Mouse (Mus musculus): ENCODE results near the gene Osmr. TPM values are rescaled to one million over a fixed set of nuclear protein-coding genes. Genes with fewer than 3 reads are reported as not detected.
A peak's percentile ranks its signal among the peaks of the same experiment; 100 is the strongest.

Gene Osmr
- polyA plus RNA-seq, 1 experiment from 2014 or later: 2.0 TPM

DNA sequence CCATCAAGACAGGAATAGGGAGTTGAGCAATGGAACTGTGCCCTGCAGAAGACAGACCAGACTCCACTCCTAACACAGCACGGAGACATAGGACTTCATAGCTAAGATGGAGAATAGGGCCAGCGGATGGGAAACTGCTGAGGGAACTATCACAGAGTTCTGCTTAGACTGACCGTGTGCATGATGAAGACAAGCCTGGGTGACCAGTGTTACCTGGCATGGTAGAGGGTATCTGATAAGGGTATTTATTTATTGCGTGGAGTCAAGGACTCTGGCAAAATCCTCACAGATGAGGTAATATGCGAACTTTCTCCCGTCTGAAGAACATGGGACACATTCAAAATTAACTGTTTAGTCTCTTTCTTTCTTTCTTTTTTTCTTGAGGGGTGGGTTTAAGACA lies 9.5 kb upstream of the Osmr start:
- Histone ChIP-seq H3K4me3 (no peak overlapping the region), H3K4me2 (no peak overlapping the region), H3K4me1 (replicated peaks) (peaks cover 7% of the 10 kb centered on the region; the same call in 1 of the 2 replicates), H3K9me3 (replicated peaks) (no peaks in the 10 kb centered on the region), H3K27ac (ENCODE audit: poor library complexity, severe bottlenecking) (no peak overlapping the region), H3K27me3 (replicated peaks) (no peaks in the 10 kb centered on the region), H3K9ac (no peak overlapping the region), H3K36me3 (no peaks in the 10 kb centered on the region)
- ATAC-seq (ENCODE audit: insufficient number of reproducible peaks, low FRiP score): no peak
- WGBS: 69% methylated on average over 6 of the region's 6 CpGs

DNA sequence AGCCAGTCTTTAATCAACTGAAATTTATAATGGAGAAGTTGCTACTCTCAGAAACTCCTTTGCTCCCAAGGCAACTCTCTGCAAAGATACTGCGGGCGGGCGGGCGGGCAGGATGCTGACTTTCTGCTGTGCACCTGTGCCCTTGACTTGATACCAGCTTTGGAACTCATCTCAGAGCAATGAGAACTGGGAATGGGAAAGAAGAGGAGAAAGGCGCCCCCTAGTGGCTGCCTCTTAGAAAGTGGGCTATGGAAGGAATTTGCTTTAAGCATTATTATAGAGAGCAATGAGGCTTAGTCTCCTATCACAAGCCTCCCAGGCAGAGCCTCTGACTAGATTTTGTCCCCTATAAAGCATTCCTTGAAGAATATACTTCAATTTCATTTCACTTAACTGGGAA lies 9.0 kb upstream of the Osmr start:
- H3K4me1 ChIP-seq (replicated peaks): peaks cover 7% of the 10 kb centered on the region; the same call in 1 of the 2 replicates
- H3K27me3 ChIP-seq (replicated peaks): no peaks in the 10 kb centered on the region
- no peak overlapping the region for H3K9ac ChIP-seq
- no peak overlapping the region for H3K27ac ChIP-seq (ENCODE audit: poor library complexity, severe bottlenecking)
- no peak overlapping the region for H3K4me2 ChIP-seq
- H3K9me3 ChIP-seq (replicated peaks): no peaks in the 10 kb centered on the region
- no peak for ATAC-seq (ENCODE audit: insufficient number of reproducible peaks, low FRiP score)
- 54% methylated on average over 5 of the region's 5 CpGs for WGBS
- H3K4me3 ChIP-seq: no peak overlapping the region
- no peaks in the 10 kb centered on the region for H3K36me3 ChIP-seq

DNA sequence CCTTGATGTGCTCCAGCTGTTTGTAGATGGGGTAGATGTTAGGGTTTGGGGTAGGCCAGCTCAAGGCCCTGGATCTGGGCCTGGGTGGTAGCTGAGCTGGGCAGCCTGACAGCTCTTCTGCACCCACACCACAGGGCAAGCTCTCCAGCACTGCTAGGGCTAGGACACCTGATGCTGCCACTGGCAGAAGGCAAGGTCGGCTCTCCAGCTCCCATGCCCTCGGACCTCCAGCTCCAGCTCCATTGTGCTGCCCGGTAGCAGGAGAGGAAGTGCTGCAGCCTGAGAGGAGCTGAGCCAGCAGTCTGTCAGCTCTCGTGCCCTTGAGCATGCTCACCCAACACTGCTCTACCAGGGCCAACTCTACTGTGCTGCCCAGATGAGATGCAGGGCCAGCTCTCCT lies 8.3 kb upstream of the Osmr start:
- no peak for ATAC-seq (ENCODE audit: insufficient number of reproducible peaks, low FRiP score)
- Histone ChIP-seq H3K27ac (ENCODE audit: poor library complexity, severe bottlenecking) (no peak overlapping the region), H3K27me3 (replicated peaks) (no peaks in the 10 kb centered on the region), H3K4me3 (no peak overlapping the region), H3K9me3 (replicated peaks) (no peaks in the 10 kb centered on the region), H3K36me3 (no peaks in the 10 kb centered on the region), H3K4me2 (no peak overlapping the region), H3K9ac (no peak overlapping the region), H3K4me1 (replicated peaks) (peaks cover 7% of the 10 kb centered on the region; the same call in 1 of the 2 replicates)
- 67% methylated on average over 4 of the region's 4 CpGs for WGBS

DNA sequence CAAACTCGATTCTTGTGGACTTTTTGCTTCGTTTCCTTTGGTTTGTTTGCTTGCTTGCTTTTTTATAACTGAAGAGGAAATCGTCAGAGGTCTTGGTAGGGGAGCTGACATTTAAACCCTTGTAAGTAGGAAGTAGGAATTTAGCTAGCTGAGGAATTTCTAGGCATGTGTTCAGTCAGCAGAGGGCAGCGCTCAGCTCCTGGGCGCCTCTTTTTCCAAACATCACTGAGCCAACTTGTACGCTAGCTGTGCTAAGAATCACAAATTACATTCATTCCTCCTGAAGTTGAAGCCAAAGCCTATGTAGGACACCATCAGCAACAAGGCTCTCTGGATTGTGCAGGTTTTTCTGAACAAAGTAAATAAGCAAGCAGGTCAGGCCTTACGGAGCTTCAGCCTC lies 7.4 kb upstream of the Osmr start:
- WGBS: 35% methylated on average over 7 of the region's 7 CpGs
- Histone ChIP-seq H3K4me3 (no peak overlapping the region), H3K9ac (no peak overlapping the region), H3K36me3 (no peaks in the 10 kb centered on the region), H3K27me3 (replicated peaks) (no peaks in the 10 kb centered on the region), H3K4me2 (no peak overlapping the region), H3K27ac (ENCODE audit: poor library complexity, severe bottlenecking) (no peak overlapping the region), H3K4me1 (replicated peaks) (peaks cover 7% of the 10 kb centered on the region; the same call in 1 of the 2 replicates), H3K9me3 (replicated peaks) (no peaks in the 10 kb centered on the region)
- ATAC-seq (ENCODE audit: insufficient number of reproducible peaks, low FRiP score): no peak

DNA sequence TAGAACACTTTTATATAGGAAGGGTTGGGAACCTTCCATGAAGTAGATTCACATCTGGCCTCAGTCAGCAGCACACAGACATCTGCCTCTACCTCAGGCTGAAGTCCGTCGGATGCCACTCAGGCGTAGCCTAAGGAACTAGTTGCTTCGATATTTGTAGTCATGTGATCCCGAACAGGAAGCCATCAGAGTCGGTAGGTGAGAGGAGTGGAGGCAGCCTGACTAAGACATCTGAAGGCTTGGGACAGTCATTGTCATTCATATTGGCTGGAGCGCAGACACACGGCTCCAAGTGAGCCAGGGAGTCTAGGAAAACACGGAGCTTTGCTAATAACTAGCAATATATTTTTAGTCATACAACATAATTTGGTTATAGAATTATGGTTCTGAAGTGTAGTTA lies 6.4 kb upstream of the Osmr start:
- Histone ChIP-seq H3K9me3 (replicated peaks) (no peaks in the 10 kb centered on the region), H3K36me3 (no peaks in the 10 kb centered on the region), H3K27ac (ENCODE audit: poor library complexity, severe bottlenecking) (no peak overlapping the region), H3K4me3 (no peak overlapping the region), H3K27me3 (replicated peaks) (no peaks in the 10 kb centered on the region), H3K9ac (no peak overlapping the region), H3K4me2 (no peak overlapping the region), H3K4me1 (replicated peaks) (peaks cover 7% of the 10 kb centered on the region; the same call in 1 of the 2 replicates)
- ATAC-seq (ENCODE audit: insufficient number of reproducible peaks, low FRiP score): no peak
- WGBS: 77% methylated on average over 9 of the region's 9 CpGs

DNA sequence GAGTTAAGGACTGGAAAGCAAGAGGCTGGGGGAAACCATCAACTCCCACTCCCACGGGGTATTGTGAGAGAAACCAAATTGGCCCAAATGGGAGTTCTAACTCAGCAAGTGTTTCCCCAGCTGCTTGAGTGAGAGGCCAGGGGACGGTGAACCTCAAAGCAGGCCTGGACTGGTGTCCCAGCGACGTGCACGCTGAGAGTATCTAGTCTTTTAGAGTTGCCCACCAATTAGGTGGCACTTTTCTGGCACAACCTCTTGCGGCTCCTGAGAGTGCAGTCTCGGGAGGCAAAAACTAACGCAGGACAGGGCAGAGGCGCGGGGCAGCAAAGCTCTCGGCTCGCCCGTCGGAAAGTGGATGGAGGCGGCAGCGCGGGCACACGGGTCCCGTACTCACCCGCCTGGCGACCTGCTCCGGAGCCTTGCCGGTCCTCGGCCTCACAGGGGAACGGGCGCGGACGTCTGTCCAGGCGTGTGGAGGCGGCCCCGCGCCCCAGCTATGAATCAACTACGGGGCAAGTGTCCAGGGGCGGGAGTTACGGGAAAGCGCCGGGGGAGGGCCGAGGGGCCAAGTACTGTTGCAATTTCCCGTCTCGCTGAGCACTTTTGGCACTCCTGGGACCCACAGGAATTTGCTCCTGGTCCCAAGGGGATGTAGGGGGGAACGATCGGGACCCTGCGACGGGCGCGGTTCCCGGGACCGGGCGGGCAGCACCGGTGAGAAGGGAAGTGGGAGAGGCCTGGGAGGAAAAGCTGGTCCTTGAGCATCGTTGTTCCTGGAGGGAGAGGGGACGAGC lies 765 bp downstream of the Osmr start:
- Histone ChIP-seq H3K4me3 (peak overlapping the region; percentile 62), H3K4me1 (replicated peaks) (peaks cover 5% of the 10 kb centered on the region; the same call in 1 of the 2 replicates), H3K9ac (peak overlapping the region; percentile 72), H3K36me3 (no peaks in the 10 kb centered on the region), H3K4me2 (peak overlapping the region; percentile 94), H3K27me3 (replicated peaks) (no peaks in the 10 kb centered on the region), H3K27ac (ENCODE audit: poor library complexity, severe bottlenecking) (no peak overlapping the region), H3K9me3 (replicated peaks) (no peaks in the 10 kb centered on the region)
- peak; percentile 57; the same call in 1 of the 2 replicates for ATAC-seq (ENCODE audit: insufficient number of reproducible peaks, low FRiP score)
- WGBS: 1% methylated on average over 52 of the region's 52 CpGs

DNA sequence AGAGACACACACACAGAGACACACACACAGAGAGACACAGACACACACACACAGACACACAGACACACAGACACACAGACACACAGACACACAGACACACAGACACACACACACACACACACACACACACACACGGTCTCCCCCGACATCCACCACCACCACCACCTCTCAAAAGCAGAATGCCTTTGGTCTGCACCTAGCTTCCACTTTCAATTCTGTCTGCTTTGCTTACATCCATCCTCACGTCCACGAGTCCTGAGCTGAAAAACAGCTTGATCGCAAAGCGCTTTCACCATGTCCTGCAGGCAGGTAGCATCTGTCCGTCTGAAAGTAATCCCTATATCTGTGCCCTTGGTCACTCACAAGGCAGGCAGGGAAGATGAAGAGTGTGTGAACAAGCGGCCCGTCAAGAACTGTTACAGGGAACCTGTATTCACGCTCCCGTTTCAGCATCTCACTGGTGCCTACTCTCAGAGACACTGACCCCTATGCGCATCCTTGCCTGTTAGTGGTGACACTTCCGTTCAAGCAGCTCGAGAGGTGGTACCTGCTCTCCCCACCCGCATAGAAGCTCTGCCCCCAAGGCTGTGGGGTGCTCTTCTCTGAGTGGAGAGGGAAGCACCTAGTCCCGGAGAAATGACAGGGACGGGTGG lies 1.5 kb downstream of the Osmr start:
- H3K27me3 ChIP-seq (replicated peaks): no peaks in the 10 kb centered on the region
- H3K4me1 ChIP-seq (replicated peaks): peaks cover 5% of the 10 kb centered on the region; the same call in 1 of the 2 replicates
- H3K36me3 ChIP-seq: no peaks in the 10 kb centered on the region
- H3K9ac ChIP-seq: peak overlapping the region; percentile 72; the same call in 1 of the 2 replicates
- H3K4me2 ChIP-seq: peak overlapping the region; percentile 94
- no peaks in the 10 kb centered on the region for H3K9me3 ChIP-seq (replicated peaks)
- H3K4me3 ChIP-seq: peak overlapping the region; percentile 62
- no peak for ATAC-seq (ENCODE audit: insufficient number of reproducible peaks, low FRiP score)
- no peak overlapping the region for H3K27ac ChIP-seq (ENCODE audit: poor library complexity, severe bottlenecking)
- 33% methylated on average over 17 of the region's 17 CpGs for WGBS

DNA sequence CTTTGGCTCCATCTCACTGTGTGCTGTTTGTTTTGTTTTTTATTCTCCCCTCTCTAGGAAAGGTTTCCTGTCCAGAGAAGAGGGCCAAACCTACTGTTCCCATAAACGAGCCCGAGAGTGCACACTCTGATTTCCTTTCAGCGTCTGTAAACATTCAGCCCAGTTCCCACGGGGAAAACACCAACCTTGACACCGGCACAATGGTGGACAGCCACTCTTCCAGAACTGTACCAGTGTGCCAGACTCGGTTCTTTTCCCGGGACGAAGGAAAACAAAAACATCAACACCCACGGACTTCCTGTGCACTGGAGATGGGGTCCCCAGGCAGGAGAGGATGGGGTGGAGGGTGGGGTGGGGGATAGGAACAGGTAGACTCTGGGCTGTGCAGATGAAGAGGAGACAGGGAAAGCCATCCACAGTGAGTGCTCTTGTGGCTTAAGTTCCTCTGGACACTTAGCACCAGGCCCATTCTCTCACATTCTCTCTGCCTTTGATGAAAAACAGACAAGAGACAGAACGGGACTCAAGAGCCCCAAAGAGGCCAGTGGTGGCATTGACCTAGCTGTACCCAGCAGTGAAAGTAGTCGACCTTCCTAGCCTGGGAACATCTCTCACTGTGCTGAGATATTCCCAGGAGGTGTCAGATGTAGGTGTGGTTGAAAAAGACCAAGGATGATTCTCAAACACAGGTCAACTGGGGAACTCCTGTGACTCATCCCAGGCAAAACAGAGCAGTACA lies 3.0 kb downstream of the Osmr start:
- no peak overlapping the region for H3K27ac ChIP-seq (ENCODE audit: poor library complexity, severe bottlenecking)
- no peak overlapping the region for H3K4me2 ChIP-seq
- H3K9me3 ChIP-seq (replicated peaks): no peaks in the 10 kb centered on the region
- no peaks in the 10 kb centered on the region for H3K36me3 ChIP-seq
- ATAC-seq (ENCODE audit: insufficient number of reproducible peaks, low FRiP score): 0 out of 2 replicates have a peak, but pooled peaks have one; percentile 15
- WGBS: 50% methylated on average over 11 of the region's 11 CpGs
- no peak overlapping the region for H3K9ac ChIP-seq
- no peaks in the 10 kb centered on the region for H3K27me3 ChIP-seq (replicated peaks)
- H3K4me3 ChIP-seq: no peak overlapping the region
- H3K4me1 ChIP-seq (replicated peaks): peaks cover 5% of the 10 kb centered on the region; the same call in 1 of the 2 replicates

DNA sequence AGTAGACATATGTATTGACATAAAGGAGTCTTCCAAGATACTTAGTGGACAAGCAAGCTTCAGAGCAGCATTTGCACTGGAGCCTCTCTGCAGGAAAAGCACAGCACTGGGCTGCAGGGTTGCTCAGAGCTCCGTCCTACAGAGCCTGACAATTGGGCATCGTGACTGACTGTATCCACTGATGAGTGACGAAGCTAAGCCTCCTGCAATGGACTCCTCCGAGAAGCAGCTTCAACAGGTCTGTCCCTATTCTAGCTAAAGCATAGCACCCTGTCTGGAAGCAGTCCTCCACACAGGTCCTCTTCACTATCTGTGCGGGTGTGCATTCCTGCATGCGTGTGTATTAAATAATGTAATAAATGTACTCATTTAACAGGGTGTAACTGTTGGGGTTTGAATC lies 7.9 kb downstream of the Osmr start:
- no peak overlapping the region for H3K27ac ChIP-seq (ENCODE audit: poor library complexity, severe bottlenecking)
- H3K27me3 ChIP-seq (replicated peaks): no peaks in the 10 kb centered on the region
- WGBS: 73% methylated on average over 6 of the region's 6 CpGs
- H3K36me3 ChIP-seq: no peaks in the 10 kb centered on the region
- peaks cover 5% of the 10 kb centered on the region; the same call in 1 of the 2 replicates for H3K4me1 ChIP-seq (replicated peaks)
- H3K9me3 ChIP-seq (replicated peaks): no peaks in the 10 kb centered on the region
- H3K9ac ChIP-seq: no peak overlapping the region
- no peak overlapping the region for H3K4me3 ChIP-seq
- no peak for ATAC-seq (ENCODE audit: insufficient number of reproducible peaks, low FRiP score)
- H3K4me2 ChIP-seq: no peak overlapping the region

DNA sequence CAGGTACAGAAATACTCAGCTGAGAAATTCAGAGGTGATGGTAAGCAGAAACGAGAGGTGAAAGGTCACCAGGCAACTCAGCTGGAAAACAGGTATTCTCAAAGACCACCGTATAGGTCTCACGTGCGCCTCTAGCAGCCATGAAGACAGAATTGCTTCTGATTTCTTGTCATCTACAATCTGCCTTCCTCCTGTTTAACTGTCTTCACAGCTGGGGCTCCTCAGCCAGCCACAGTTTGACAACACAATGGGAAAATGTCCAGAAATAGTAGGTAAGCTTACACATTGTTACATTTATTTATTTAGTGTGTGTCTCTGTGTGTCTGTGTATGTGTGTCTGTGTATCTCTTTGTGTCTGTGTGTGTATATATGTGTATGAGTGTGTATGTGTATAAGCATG lies 12.6 kb downstream of the Osmr start:
- ATAC-seq (ENCODE audit: insufficient number of reproducible peaks, low FRiP score): no peak
- Histone ChIP-seq H3K27me3 (replicated peaks) (no peaks in the 10 kb centered on the region), H3K4me2 (peak overlapping the region; percentile 61), H3K27ac (ENCODE audit: poor library complexity, severe bottlenecking) (peak overlapping the region; percentile 96), H3K9me3 (replicated peaks) (no peaks in the 10 kb centered on the region), H3K9ac (peak overlapping the region; percentile 27; the same call in 1 of the 2 replicates), H3K36me3 (no peaks in the 10 kb centered on the region), H3K4me3 (peak overlapping the region; percentile 31), H3K4me1 (replicated peaks) (peaks cover 11% of the 10 kb centered on the region; the same call in 1 of the 2 replicates)
- 74% methylated on average over 4 of the region's 4 CpGs for WGBS

DNA sequence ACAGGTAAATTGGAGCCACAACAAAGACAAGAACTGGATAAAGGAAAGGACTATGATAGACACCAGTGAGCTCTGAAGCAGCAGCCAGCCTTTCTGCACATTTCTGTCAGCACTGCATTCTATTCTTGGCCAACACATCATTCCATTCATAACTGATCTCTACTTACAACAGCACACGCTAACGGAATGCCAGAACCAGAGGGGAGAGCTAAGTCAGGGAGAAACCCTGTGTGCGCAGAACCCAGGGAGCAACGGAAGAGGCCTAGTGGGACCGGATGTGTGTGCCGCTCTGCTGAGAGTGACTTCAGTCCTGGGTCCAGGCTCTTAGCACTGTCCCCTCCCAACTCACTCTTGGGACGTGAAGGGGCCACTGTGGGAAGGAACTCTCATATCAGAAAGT lies 13.2 kb downstream of the Osmr start:
- 28% methylated on average over 7 of the region's 7 CpGs for WGBS
- Histone ChIP-seq H3K4me2 (peak overlapping the region; percentile 61), H3K9ac (peak overlapping the region; percentile 27), H3K27ac (ENCODE audit: poor library complexity, severe bottlenecking) (peak overlapping the region; percentile 96), H3K4me1 (replicated peaks) (peaks cover 11% of the 10 kb centered on the region; the same call in 1 of the 2 replicates), H3K9me3 (replicated peaks) (no peaks in the 10 kb centered on the region), H3K4me3 (peak overlapping the region; percentile 31), H3K27me3 (replicated peaks) (no peaks in the 10 kb centered on the region), H3K36me3 (no peaks in the 10 kb centered on the region)
- peak; percentile 82; the same call in 1 of the 2 replicates for ATAC-seq (ENCODE audit: insufficient number of reproducible peaks, low FRiP score)
